Mouse (Mus musculus) adrenal gland, postnatal 14 days (tissue): ENCODE data around the gene Ttc3. TPM values are rescaled to one million over a fixed set of nuclear protein-coding genes. Genes with fewer than 3 reads are reported as not detected.

Experiments used
- DNase-seq: peaks from one replicate; pipeline ENCODE4 v3.0.0; 2021; ENCODE audit warnings: mixed read lengths
- total RNA-seq: library from RNA; stranded (reverse); gene quantifications from 2 replicates; pipeline ENCODE4 v1.2.3, GENCODE M21; 2021

Ttc3 gene
- total RNA-seq, 1 experiment from 2014 or later = 89.9 TPM

GRCm38 (mm10) chr16:94507071-94507470 lies 136.7 kb downstream of the Ttc3 start:
- DNase-seq = peak; percentile 25

DNA sequence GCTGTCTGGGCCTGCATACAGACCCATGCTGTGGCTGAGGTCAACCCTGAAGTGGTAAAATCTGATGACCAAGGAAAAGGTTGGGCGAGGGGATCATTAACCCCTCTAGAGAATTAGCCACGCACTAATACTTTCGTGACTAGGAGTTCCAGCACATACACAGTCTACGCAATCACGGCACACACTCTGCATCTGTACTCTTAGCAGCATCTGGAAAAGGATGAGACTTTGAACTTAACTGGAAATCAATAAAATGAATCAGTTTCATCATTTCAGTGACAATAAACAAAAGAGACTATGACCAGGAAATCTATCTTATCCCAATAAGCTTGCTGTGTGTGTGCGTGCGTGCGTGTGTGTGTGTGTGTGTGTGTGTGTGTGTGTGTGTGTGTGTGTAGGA lies 138.4 kb downstream of the Ttc3 start:
- DNase-seq = no peak

GRCm38 (mm10) chr16:94509983-94510382 lies 139.6 kb downstream of the Ttc3 start:
- DNase-seq = no peak

- no peak for DNase-seq
Observed at GRCm38 (mm10) chr16:94517606-94518005, 147.2 kb downstream of the Ttc3 start.

Other genes starting within 250 kb of the Ttc3 start
- gene Hlcs, start 57.0 kb upstream of the Ttc3 start, total RNA-seq = 11.6 and 12.8 TPM in 2 replicates
- 4.4 and 5.0 TPM in 2 replicates for gene Ripply3, start 42.2 kb upstream of the Ttc3 start, total RNA-seq
- gene Pigp, start 1.2 kb downstream of the Ttc3 start, total RNA-seq = 56.7 and 60.1 TPM in 2 replicates
- gene Vps26c, start 156.2 kb downstream of the Ttc3 start, total RNA-seq = 49.1 and 50.4 TPM in 2 replicates
- 61.3 and 65.3 TPM in 2 replicates for gene Dyrk1a, start 199.4 kb downstream of the Ttc3 start, total RNA-seq